Mouse (Mus musculus) gastrocnemius, adult 2 months (tissue): ENCODE data around the gene Hdac9. TPM values are rescaled to one million over a fixed set of nuclear protein-coding genes. Genes with fewer than 3 reads are reported as not detected.
"Not testable (repeated sequence)": the region's sequence is repeated elsewhere in the genome, so short reads cannot be mapped to it uniquely, and the experiment has no call there.

ENCODE experiments used
- DNase-seq: peaks from one replicate; pipeline ENCODE4 v3.0.0; 2022
- H3K27ac ChIP-seq: fragments of 200-600 bp; 2 replicates; pipeline ENCODE4 v1.8.1; 2022; ENCODE audit warnings: mild to moderate bottlenecking
- H3K4me3 ChIP-seq: fragments of 200-600 bp; 2 replicates; pipeline ENCODE4 v1.8.1; 2022; ENCODE audit warnings: mild to moderate bottlenecking, moderate library complexity
- CTCF ChIP-seq: fragments of 200-600 bp; IDR thresholded peaks from 2 replicates; pipeline ENCODE4 v1.8.1; 2022; ENCODE audit warnings: antibody characterized with exemption, mild to moderate bottlenecking, moderate library complexity
- intact Hi-C: fragments of 180-260 bp; cut with DNase I; formaldehyde crosslinking; loops from one replicate; pipeline ENCODE4 v1.15.1; 2025
- total RNA-seq, 2 experiments: library from RNA; stranded (reverse); gene quantifications; 2 replicates each; pipeline ENCODE4 v1.2.3; 2021

Hdac9 gene
- total RNA-seq, 2 experiments from 2014 or later, result 3.4 to 13.2 TPM

GRCm38 (mm10) chr12:34052508-34052907 is 864.4 kb downstream of the Hdac9 start:
- intact Hi-C loops, result no loop called here
- no peak for TF ChIP-seq CTCF
- no peak for DNase-seq
- H3K4me3 ChIP-seq, result no peak overlapping the region
- no peak overlapping the region for H3K27ac ChIP-seq

DNA sequence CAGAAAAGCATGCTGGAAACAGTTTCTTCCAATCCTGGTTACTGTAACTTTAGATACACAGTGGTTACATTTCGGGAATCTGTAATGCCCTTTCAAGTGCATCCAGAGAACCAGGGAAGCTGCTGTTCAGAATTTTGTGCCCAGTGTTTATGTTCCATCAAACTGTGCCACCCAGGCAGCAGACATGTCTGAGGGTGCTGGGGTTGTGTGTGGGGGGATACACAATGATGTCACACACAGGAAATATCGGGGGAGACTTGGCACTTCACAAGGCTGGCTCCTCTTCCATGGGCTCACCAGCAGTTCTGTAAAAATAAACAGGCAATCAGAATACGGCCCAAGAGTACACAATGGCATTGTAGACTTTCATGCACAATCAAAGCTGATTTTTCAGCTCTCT is 864.9 kb downstream of the Hdac9 start:
- intact Hi-C loops, result no loop called here
- no peak for TF ChIP-seq CTCF
- Histone ChIP-seq H3K27ac (no peak overlapping the region), H3K4me3 (no peak overlapping the region)
- DNase-seq, result no peak

GRCm38 (mm10) chr12:34051112-34051511 is 865.8 kb downstream of the Hdac9 start:
- TF ChIP-seq CTCF, result peak; percentile 37; the same call in 1 of the 2 replicates
- no peak overlapping the region for H3K4me3 ChIP-seq
- intact Hi-C loops, result no loop called here
- H3K27ac ChIP-seq, result no peak overlapping the region
- no peak for DNase-seq

DNA sequence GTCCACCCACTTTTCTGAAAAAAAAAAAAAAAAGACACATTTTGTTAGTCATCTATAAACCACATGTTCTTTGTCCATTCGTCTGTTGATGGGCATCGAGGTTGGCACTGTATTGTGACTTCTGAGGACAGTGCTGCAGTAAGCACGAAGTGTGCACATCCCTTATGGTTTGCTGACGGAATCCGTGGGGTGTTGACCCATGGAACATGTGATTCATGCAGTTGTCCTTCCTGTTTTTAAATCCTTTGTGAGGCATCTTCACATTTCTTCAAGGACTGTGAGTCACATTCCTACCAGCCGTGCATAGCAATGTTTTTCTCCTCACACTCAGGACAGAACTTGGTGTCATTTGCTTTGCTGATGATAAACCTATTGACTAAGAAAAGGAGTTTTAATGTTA is 875.9 kb downstream of the Hdac9 start:
- H3K4me3 ChIP-seq, result no peak overlapping the region
- intact Hi-C loops, result no loop called here
- TF ChIP-seq CTCF, result no peak
- DNase-seq, result no peak
- H3K27ac ChIP-seq, result no peak overlapping the region

DNA sequence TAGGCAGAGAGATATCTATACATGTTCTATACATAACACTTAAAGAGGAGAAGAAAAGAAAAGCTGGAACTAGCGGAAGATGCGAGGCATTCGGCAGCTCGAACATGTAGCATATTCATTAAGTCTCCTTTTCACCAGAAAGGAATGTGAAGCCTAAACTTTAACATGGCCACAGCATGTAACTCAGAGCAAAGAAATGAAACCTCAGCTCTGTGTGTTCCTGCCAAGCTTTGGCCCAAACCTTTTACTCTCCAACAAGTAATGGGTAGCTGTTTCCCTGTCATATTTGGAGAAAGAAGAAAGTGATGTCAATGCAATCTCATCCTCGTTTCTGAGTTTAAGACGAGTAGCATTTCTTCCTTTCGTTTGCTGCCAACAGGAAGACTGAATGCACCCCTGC is 876.8 kb downstream of the Hdac9 start:
- no peak for DNase-seq
- TF ChIP-seq CTCF, result no peak
- no peak overlapping the region for H3K4me3 ChIP-seq
- intact Hi-C loops, result no loop called here
- no peak overlapping the region for H3K27ac ChIP-seq

DNA sequence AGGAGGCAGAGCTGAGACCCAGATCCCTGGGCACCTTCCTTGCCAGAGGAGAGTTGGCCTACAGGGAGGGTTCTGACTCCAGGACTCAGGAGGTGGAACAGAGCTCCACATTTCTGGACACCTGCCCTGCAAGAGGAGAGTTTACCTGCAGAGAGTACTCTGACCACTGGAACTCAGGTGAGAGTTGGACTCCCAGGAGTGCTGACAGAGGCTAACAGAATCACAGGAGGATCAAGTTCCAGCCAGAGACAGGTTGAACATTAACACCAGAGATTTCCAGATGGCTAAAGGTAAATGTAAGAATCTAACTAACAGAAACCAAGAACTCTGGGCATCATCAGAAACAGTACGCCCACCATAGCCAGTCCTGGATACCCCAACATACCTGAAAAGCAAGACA is 907.1 kb downstream of the Hdac9 start:
- intact Hi-C loops, DNase-seq, H3K27ac ChIP-seq, H3K4me3 ChIP-seq: not testable (repeated sequence)

Other genes with a start within 250 kb of the Hdac9 start
- not detected for gene Prps1l1, start 67.7 kb upstream of the Hdac9 start, total RNA-seq
- gene Snx13, start 130.1 kb upstream of the Hdac9 start, total RNA-seq, result 10 to 100 TPM; 41.2 to 56.3 TPM